Mouse (Mus musculus): ENCODE measurements at regions not wholly inside any gene's neighbourhood (a gene's known extent, or its start where the extent isn't known, plus 50 kb on each side); places are given as distances from the start of the nearest gene placed in this dataset.
A peak's percentile ranks its signal among the peaks of the same experiment; 100 is the strongest.
"Not testable (repeated sequence)": the region's sequence is repeated elsewhere in the genome, so short reads cannot be mapped to it uniquely, and the experiment has no call there.

DNA sequence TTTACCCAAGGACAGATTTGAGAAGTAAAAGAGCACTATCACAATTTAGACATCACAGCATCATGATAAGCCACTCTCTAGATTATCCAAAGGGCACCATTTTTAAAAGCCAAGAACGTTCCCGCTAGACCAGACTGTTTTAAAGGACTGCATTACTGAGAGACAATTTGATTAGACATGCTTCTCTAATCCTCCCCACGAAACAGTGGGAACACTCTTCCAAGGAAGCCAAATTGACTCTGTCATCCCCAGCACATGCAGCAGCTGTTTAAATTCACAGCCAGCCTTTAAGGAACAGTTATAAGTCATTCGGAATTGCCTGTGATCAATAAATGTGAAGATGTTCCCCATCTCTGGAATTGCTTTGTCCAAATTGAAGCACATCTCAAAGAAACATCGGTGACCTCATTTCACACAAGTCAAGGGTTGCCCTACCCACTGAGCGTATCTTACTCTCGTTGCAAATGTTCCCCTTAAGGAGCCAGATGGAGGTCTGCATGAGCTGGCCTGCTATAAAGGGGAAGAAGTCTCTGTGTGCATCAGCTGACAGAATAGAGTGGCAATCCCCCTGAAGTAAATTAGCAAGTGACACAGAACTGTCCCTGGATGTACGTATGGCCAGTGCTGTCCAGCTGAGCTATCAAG lies 393.2 kb downstream of the Pid1 start:
- 65% methylated on average over 8 of the region's 8 CpGs for WGBS
- H3K4me1 ChIP-seq = no peaks in the 10 kb centered on the region
- H3K27ac ChIP-seq (replicated peaks) = no peak overlapping the region
- H3K9me3 ChIP-seq (replicated peaks) = no peaks in the 10 kb centered on the region
- no peak overlapping the region for H3K4me3 ChIP-seq
- H3K36me3 ChIP-seq = no peaks in the 10 kb centered on the region
- H3K27me3 ChIP-seq (ENCODE audit: low read depth, poor library complexity, severe bottlenecking) = no peaks in the 10 kb centered on the region
- no peak for DNase-seq (ENCODE audit: low spot score)

DNA sequence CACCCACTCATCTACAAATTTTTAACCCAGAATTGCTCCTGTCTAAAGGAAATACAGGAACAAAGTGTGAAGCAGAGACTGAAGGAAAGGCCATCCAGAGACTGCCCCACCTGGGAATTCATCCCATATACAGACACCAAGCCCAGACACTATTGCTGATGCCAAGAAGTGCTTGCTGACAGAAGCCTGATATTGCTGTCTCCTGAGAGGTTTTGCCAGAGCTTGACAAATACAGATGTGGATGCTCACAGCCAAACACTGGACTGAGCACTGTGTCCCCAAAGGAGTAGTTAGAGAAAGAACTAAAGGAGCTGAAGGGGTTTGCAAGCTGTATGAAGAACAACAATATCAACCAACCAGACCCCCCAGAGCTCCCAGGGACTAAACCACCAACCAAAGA lies 399.3 kb downstream of the Pid1 start:
- H3K9me3 ChIP-seq (replicated peaks); H3K36me3 ChIP-seq; H3K4me1 ChIP-seq; H3K4me3 ChIP-seq; DNase-seq (ENCODE audit: low spot score); H3K27ac ChIP-seq (replicated peaks); H3K27me3 ChIP-seq (ENCODE audit: low read depth, poor library complexity, severe bottlenecking): not testable (repeated sequence)

DNA sequence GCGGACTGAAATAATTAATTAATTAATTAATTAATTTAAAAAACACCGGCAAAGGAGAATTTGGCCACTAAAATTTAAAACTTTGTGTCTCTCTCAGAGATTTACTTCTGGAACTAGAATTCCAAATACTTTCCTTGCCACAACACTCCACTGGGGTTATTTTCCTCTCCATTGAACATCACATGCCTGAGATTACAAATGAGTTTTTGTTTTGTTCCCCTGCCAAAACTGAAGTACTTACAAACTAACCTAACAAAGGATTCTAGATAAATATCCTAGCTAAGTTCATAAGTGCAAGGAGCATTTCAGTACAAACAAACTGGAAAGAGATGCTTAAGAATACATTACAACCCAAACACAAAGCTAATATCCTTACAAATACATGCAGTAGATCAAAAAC lies 402.2 kb downstream of the Pid1 start:
- no peaks in the 10 kb centered on the region for H3K36me3 ChIP-seq
- DNase-seq (ENCODE audit: low spot score) = no peak
- H3K9me3 ChIP-seq (replicated peaks) = no peaks in the 10 kb centered on the region
- 87% methylated on average over 2 of the region's 2 CpGs for WGBS
- no peaks in the 10 kb centered on the region for H3K27me3 ChIP-seq (ENCODE audit: low read depth, poor library complexity, severe bottlenecking)
- H3K27ac ChIP-seq (replicated peaks) = no peak overlapping the region
- H3K4me3 ChIP-seq = no peak overlapping the region
- no peaks in the 10 kb centered on the region for H3K4me1 ChIP-seq

DNA sequence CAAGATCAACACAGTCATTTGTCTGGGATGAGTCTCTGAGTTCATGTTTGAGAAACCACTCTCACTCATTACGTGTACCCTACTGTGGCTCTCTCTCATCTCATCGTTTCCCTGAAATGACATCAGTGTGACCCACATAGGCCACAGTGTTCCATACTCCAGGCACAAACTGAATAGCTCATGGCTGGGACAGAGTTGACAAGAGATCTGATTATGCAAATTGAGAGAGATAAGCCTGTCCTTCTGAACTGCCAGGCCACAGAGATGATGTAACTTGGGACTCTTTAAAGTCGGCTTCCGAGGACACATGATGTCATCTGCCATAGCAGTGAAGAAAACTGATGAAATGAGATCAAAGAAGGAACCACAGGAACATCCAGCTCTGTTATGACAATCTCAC lies 404.2 kb downstream of the Pid1 start:
- H3K9me3 ChIP-seq (replicated peaks) = no peaks in the 10 kb centered on the region
- H3K27ac ChIP-seq (replicated peaks) = no peak overlapping the region
- no peaks in the 10 kb centered on the region for H3K4me1 ChIP-seq
- 77% methylated on average over 4 of the region's 4 CpGs for WGBS
- H3K4me3 ChIP-seq = no peak overlapping the region
- DNase-seq (ENCODE audit: low spot score) = no peak
- H3K36me3 ChIP-seq = no peaks in the 10 kb centered on the region
- no peaks in the 10 kb centered on the region for H3K27me3 ChIP-seq (ENCODE audit: low read depth, poor library complexity, severe bottlenecking)

DNA sequence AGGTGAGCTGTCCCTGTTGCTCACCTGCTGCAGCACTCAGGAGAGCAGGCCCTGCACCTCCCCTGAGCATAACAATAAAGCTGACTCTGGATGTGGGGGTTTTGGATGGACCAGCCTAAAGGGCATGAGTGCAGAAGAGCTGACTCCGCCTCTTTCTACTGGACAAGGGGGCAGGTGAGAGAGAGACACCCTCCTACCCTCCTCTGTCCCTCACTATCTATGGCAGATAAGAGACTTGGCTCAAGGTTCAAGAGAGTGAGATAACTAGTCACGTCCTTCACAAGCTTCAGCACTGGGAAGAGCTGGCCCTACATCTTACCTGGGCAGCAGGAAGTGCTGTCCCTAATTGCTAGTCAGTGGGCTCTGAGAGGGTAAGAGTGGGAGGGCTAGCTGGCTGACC lies 441.1 kb downstream of the Pid1 start:
- Histone ChIP-seq H3K4me3 (no peak overlapping the region), H3K27me3 (ENCODE audit: low read depth, poor library complexity, severe bottlenecking) (no peaks in the 10 kb centered on the region), H3K9me3 (replicated peaks) (no peaks in the 10 kb centered on the region), H3K27ac (replicated peaks) (no peak overlapping the region), H3K36me3 (no peaks in the 10 kb centered on the region), H3K4me1 (no peaks in the 10 kb centered on the region)
- 85% methylated on average over 2 of the region's 2 CpGs for WGBS
- no peak for DNase-seq (ENCODE audit: low spot score)

DNA sequence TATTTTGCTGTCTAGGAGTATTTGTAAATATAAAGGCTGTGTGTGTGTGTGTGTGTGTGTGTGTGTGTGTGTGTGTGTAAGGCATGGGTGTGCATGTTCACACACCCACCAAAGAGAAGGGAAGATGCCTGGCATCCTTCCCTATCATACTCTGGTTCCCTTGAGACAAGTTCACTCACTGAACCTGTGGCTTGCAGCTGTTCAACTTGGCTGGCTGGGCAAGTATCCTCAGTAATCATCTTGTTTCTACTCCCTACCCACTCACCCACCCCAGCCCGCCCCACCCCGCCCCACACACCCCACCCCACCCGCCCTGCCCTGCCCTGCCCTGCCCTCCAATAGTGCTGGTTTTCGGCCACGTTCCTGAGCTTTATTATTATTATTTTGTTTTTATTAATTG lies 448.5 kb downstream of the Pid1 start:
- Histone ChIP-seq H3K36me3 (no peaks in the 10 kb centered on the region), H3K27ac (replicated peaks) (no peak overlapping the region), H3K9me3 (replicated peaks) (no peaks in the 10 kb centered on the region), H3K27me3 (ENCODE audit: low read depth, poor library complexity, severe bottlenecking) (no peaks in the 10 kb centered on the region), H3K4me3 (no peak overlapping the region), H3K4me1 (no peaks in the 10 kb centered on the region)
- no peak for DNase-seq (ENCODE audit: low spot score)
- whole genome bisulfite sequencing = 88% methylated on average over 5 of the region's 5 CpGs

DNA sequence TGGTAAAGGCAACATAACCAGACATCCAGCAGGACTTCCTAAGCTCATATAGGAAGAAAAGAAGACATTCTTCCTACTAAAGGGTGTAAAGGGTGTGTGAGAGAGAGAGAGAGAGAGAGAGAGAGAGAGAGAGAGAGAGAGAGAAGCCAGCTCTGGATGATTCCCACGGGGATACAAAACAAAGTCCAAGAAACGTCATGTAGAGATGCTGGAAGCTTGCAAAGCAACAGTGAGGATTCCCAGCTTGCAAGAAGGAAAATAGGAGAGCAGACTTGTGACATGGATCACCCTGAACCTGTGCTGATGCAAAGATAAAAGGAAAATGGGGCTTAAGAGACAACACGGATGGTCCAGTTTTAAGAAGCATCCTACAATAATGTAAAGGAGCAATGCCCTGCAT lies 456.6 kb downstream of the Pid1 start:
- no peaks in the 10 kb centered on the region for H3K27me3 ChIP-seq (ENCODE audit: low read depth, poor library complexity, severe bottlenecking)
- WGBS = 71% methylated on average over 3 of the region's 3 CpGs
- H3K36me3 ChIP-seq = no peaks in the 10 kb centered on the region
- no peak overlapping the region for H3K27ac ChIP-seq (replicated peaks)
- H3K4me1 ChIP-seq = no peaks in the 10 kb centered on the region
- DNase-seq (ENCODE audit: low spot score) = no peak
- H3K4me3 ChIP-seq = no peak overlapping the region
- no peaks in the 10 kb centered on the region for H3K9me3 ChIP-seq (replicated peaks)

DNA sequence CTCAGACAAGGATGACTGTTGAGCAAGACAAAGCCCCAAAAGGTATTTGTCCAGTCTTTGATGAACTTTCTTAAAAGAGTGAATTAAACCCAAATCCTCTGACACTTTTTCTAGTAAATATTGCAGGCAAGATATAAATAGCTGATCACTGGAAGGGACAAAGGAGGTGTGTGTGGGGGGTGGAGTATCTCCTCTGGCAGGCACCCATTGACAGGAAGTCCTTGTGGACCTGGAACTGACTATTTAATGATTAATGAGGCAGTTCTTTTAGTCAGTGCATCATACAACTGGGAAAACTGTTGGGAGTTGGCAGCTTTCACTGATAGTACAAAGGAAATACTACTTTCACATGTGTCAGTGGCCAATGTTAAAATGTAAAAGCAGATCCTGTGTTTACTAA lies 457.1 kb downstream of the Pid1 start:
- H3K27ac ChIP-seq (replicated peaks) = no peak overlapping the region
- no peaks in the 10 kb centered on the region for H3K4me1 ChIP-seq
- DNase-seq (ENCODE audit: low spot score) = no peak
- no peak overlapping the region for H3K4me3 ChIP-seq
- no peaks in the 10 kb centered on the region for H3K9me3 ChIP-seq (replicated peaks)
- no peaks in the 10 kb centered on the region for H3K27me3 ChIP-seq (ENCODE audit: low read depth, poor library complexity, severe bottlenecking)
- H3K36me3 ChIP-seq = no peaks in the 10 kb centered on the region

DNA sequence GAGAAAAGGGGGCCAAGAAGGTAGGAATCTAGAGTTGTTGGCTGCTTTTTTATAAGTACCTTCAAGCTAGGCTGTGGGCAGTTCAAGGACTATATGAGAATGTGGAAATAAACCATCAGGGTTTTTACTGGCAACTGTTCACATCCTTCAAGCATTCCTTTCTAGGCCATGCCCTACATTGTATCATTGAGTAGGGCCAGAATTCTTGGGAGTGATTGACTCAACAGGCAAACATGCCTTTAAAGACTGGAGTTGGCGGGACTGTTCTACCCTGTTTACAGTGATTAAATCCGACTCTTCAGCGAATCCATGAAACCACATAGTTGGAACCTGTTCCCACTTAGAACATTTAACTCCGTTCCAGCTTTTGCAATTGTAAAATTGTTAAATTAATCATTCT lies 463.8 kb downstream of the Pid1 start:
- no peak for DNase-seq (ENCODE audit: low spot score)
- Histone ChIP-seq H3K27me3 (ENCODE audit: low read depth, poor library complexity, severe bottlenecking) (no peaks in the 10 kb centered on the region), H3K9me3 (replicated peaks) (no peaks in the 10 kb centered on the region), H3K4me1 (no peaks in the 10 kb centered on the region), H3K27ac (replicated peaks) (no peak overlapping the region), H3K36me3 (no peaks in the 10 kb centered on the region), H3K4me3 (no peak overlapping the region)
- WGBS = 98% methylated on average over 4 of the region's 4 CpGs

DNA sequence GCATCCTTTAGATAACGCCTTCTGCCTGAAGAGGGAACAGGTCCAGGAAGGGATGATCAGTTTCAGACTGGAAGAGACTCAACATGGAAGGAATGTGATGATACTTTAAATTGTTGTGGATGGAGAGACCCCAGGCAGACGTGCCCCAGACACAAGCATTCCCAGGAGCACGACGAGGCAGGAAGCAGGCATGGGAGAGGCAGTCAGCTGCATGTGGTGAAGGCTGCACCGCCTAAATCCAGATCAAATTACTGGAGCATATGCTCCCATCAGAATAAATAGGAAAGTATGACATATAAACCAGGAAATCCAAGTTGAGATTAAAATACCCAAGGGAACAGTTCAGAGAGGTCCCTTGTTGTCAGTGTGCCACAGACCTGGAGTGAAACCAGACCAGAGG lies 467.3 kb downstream of the Pid1 start:
- Histone ChIP-seq H3K27me3 (ENCODE audit: low read depth, poor library complexity, severe bottlenecking) (no peaks in the 10 kb centered on the region), H3K4me1 (no peaks in the 10 kb centered on the region), H3K9me3 (replicated peaks) (no peaks in the 10 kb centered on the region), H3K36me3 (no peaks in the 10 kb centered on the region), H3K4me3 (no peak overlapping the region), H3K27ac (replicated peaks) (no peak overlapping the region)
- no peak for DNase-seq (ENCODE audit: low spot score)
- WGBS = 54% methylated on average over 5 of the region's 5 CpGs

DNA sequence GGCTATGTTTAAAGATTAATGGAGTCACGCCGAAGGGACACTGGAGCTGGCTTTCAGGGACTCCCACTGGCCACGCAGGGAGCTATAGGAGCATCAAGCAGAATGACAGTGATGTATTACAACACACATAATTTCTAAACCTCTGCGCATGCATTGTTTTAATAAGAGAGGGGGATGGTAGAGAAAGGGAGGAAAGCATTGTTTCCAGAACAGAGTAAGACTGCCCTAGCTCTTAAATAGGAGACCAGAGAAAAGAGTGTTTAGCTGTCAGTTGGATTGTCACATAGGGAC lies 471.1 kb upstream of the Sphkap start:
- Histone ChIP-seq H3K4me1 (no peaks in the 10 kb centered on the region), H3K36me3 (no peaks in the 10 kb centered on the region), H3K4me3 (no peak overlapping the region), H3K9me3 (replicated peaks) (no peaks in the 10 kb centered on the region), H3K27me3 (ENCODE audit: low read depth, poor library complexity, severe bottlenecking) (no peaks in the 10 kb centered on the region), H3K27ac (replicated peaks) (no peak overlapping the region)
- WGBS = 91% methylated on average over 4 of the region's 4 CpGs
- no peak for DNase-seq (ENCODE audit: low spot score)

DNA sequence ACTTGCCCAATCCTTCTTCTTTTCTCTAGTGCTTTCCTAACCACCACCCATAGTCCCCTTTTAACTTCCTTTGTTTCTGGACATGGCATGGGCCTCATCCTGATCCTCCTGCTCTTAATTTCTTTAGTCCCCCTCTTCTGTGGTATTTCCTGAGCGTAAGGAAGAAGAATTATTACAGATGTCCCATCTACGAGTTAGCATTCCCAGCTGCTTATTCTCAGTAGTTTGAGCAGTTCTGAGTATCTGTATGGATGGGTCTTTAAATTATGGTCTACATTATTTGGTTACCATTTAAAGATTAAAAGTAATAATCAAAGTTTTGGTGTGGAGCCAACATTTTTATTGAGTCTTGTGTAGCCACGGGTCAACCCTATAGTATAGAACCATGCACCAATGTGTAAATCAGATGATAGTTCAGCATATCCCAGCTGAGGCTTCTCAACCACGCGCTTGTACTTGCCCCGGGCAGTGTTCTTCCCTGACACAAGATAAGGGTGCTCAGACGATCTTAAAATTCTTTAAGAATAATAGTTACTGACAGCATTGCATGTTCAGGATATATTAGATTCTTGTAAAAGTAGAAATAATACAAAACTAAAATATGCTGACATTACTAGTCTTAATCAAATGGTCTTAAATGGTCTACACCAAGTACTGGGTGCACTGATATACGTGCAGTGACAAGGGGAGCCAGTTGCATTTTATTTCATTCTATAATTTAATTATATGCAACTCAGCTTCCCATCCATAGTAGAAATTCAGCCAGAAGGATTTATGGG lies 470.5 kb upstream of the Sphkap start:
- DNase-seq (ENCODE audit: low spot score) = no peak
- Histone ChIP-seq H3K4me3 (no peak overlapping the region), H3K4me1 (no peaks in the 10 kb centered on the region), H3K27me3 (ENCODE audit: low read depth, poor library complexity, severe bottlenecking) (no peaks in the 10 kb centered on the region), H3K9me3 (replicated peaks) (no peaks in the 10 kb centered on the region), H3K27ac (replicated peaks) (no peak overlapping the region), H3K36me3 (no peaks in the 10 kb centered on the region)
- whole genome bisulfite sequencing = 88% methylated on average over 8 of the region's 8 CpGs

DNA sequence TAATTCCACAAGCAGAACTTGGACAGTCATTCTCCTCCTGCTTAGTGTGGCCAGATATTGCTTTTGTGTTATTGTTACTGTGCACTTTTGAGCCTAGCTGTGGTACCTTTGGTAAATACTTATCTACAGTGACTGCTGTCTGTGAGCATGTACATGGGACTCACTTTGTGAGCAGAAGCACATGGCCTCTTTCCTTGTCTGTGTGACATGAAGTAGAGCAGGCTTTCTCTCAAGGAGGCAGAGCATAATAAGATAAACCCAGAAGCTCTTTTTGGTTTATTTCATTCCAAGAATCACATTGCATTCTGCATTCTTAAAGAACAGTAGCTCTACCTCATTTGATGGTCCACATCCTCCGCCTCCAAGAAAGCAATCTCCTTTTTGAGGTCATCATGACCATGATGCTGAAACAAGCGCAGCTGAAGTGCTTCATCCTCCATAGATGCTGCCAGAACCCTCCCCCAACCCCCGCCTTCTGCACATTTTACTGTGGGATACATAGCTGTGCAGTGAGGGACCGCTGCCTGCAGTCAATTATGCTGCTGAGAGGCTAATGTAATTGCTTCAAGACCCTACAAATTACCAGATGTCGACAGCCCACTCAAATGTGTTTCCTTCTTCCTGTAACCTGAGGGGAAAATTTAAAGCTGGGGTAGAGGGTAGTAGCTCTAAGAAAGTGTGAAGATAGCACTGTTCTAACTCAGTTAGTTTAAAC lies 463.0 kb upstream of the Sphkap start:
- Histone ChIP-seq H3K4me3 (no peak overlapping the region), H3K27ac (replicated peaks) (no peak overlapping the region)
- DNase-seq (ENCODE audit: low spot score) = peak; percentile 19

More for the DNA sequence above, 463.0 kb upstream of the Sphkap start:
- no peaks in the 10 kb centered on the region for H3K27me3 ChIP-seq (ENCODE audit: low read depth, poor library complexity, severe bottlenecking)
- H3K36me3 ChIP-seq = no peaks in the 10 kb centered on the region
- no peaks in the 10 kb centered on the region for H3K9me3 ChIP-seq (replicated peaks)
- WGBS = 75% methylated on average over 5 of the region's 5 CpGs
- 0 out of 2 replicates have a peak, but pooled peaks cover 4% of the 10 kb centered on the region for H3K4me1 ChIP-seq
